Mouse (Mus musculus) heart, embryonic 10.5 days (tissue): Measurements from ENCODE around the gene Hhat. TPM values are rescaled to one million over a fixed set of nuclear protein-coding genes. Genes with fewer than 3 reads are reported as not detected.

Source experiments
- DNase-seq: peaks from one replicate; pipeline ENCODE4 v3.0.0-alpha.2; 2017; ENCODE audit warnings: low spot score
- H3K27ac ChIP-seq: fragments of 300-500 bp; sonication (generic); 2 replicates; pipeline ENCODE4 v1.5.1; 2016; ENCODE audit warnings: mild to moderate bottlenecking
- H3K27me3 ChIP-seq: fragments of 300-500 bp; sonication (generic); 2 replicates; pipeline ENCODE4 v1.6.1; 2016; ENCODE audit warnings: mild to moderate bottlenecking; ENCODE audit not compliant: poor library complexity, insufficient read depth, severe bottlenecking
- H3K36me3 ChIP-seq: fragments of 300-500 bp; sonication (generic); 2 replicates; pipeline ENCODE4 v1.6.1; 2016; ENCODE audit warnings: mild to moderate bottlenecking, moderate library complexity
- H3K4me1 ChIP-seq: fragments of 300-500 bp; sonication (generic); 2 replicates; pipeline ENCODE4 v1.6.1; 2016; ENCODE audit warnings: mild to moderate bottlenecking
- H3K4me3 ChIP-seq: fragments of 300-500 bp; sonication (generic); 2 replicates; pipeline ENCODE4 v1.5.1; 2016; ENCODE audit warnings: mild to moderate bottlenecking, moderate library complexity
- H3K9me3 ChIP-seq: fragments of 300-500 bp; sonication (generic); 2 replicates; pipeline ENCODE4 v1.6.1; 2016; ENCODE audit warnings: mild to moderate bottlenecking, moderate library complexity
- WGBS: fragments of 180-500 bp; shearing (Covaris S2); methylation state at CpG from one replicate; pipeline ENCODE4 v1.1.7; 2016; 5-methylcytosine and 5-hydroxymethylcytosine counted together
- polyA plus RNA-seq: library from polyadenylated mRNA; unstranded; fragments of >200 nt; fragmentation: Nextera tagmentation; extraction: Ambion mirVana; gene quantifications from 2 replicates; pipeline ENCODE4 v1.2.1, GENCODE M21; 2016

The Hhat gene
- polyA plus RNA-seq, 1 experiment from 2014 or later, result 6.8 TPM

GRCm38 (mm10) chr1:192502016-192502415, 269.0 kb downstream of the Hhat start:
- no peaks in the 10 kb centered on the region for H3K9me3 ChIP-seq
- H3K4me3 ChIP-seq, result no peak overlapping the region
- no peak overlapping the region for H3K27ac ChIP-seq
- no peaks in the 10 kb centered on the region for H3K27me3 ChIP-seq
- H3K36me3 ChIP-seq, result no peaks in the 10 kb centered on the region
- H3K4me1 ChIP-seq, result 0 out of 2 replicates have a peak, but pooled peaks cover 2% of the 10 kb centered on the region
- WGBS, result 75% methylated on average over 9 of the region's 9 CpGs
- no peak for DNase-seq

- Histone ChIP-seq H3K4me1 (0 out of 2 replicates have a peak, but pooled peaks cover 2% of the 10 kb centered on the region), H3K9me3 (no peaks in the 10 kb centered on the region), H3K36me3 (no peaks in the 10 kb centered on the region), H3K4me3 (no peak overlapping the region), H3K27me3 (no peaks in the 10 kb centered on the region), H3K27ac (no peak overlapping the region)
- DNase-seq, result no peak
- WGBS, result 71% methylated on average over 2 of the region's 2 CpGs
These were observed 273.5 kb downstream of the Hhat start for GRCm38 (mm10) chr1:192497505-192497904.

- Histone ChIP-seq H3K36me3 (no peaks in the 10 kb centered on the region), H3K27me3 (no peaks in the 10 kb centered on the region), H3K9me3 (no peaks in the 10 kb centered on the region), H3K27ac (no peak overlapping the region), H3K4me3 (no peak overlapping the region), H3K4me1 (no peaks in the 10 kb centered on the region)
- 66% methylated on average over 13 of the region's 13 CpGs for WGBS
- no peak for DNase-seq
These were observed 280.9 kb downstream of the Hhat start for GRCm38 (mm10) chr1:192489908-192490825.

- H3K27me3 ChIP-seq, result no peaks in the 10 kb centered on the region
- no peak overlapping the region for H3K27ac ChIP-seq
These were observed 283.5 kb downstream of the Hhat start for GRCm38 (mm10) chr1:192487571-192487970.

GRCm38 (mm10) chr1:192485030-192485429, 286.0 kb downstream of the Hhat start:
- 78% methylated on average over 3 of the region's 3 CpGs for whole genome bisulfite sequencing
- H3K27ac ChIP-seq, result no peak overlapping the region
- no peaks in the 10 kb centered on the region for H3K36me3 ChIP-seq
- no peaks in the 10 kb centered on the region for H3K4me1 ChIP-seq
- no peaks in the 10 kb centered on the region for H3K9me3 ChIP-seq
- no peak for DNase-seq
- H3K4me3 ChIP-seq, result no peak overlapping the region
- H3K27me3 ChIP-seq, result no peaks in the 10 kb centered on the region

More at GRCm38 (mm10) chr1:192487571-192487970, 283.5 kb downstream of the Hhat start:
- Histone ChIP-seq H3K9me3 (no peaks in the 10 kb centered on the region), H3K4me3 (no peak overlapping the region), H3K36me3 (no peaks in the 10 kb centered on the region), H3K4me1 (no peaks in the 10 kb centered on the region)
- WGBS, result 88% methylated on average over 11 of the region's 11 CpGs
- DNase-seq, result no peak

GRCm38 (mm10) chr1:192481446-192481845, 289.6 kb downstream of the Hhat start:
- Histone ChIP-seq H3K27me3 (no peaks in the 10 kb centered on the region), H3K36me3 (no peaks in the 10 kb centered on the region), H3K27ac (no peak overlapping the region), H3K4me1 (0 out of 2 replicates have a peak, but pooled peaks cover 6% of the 10 kb centered on the region), H3K9me3 (no peaks in the 10 kb centered on the region), H3K4me3 (no peak overlapping the region)
- DNase-seq, result no peak

GRCm38 (mm10) chr1:192480072-192480784, 290.8 kb downstream of the Hhat start:
- Histone ChIP-seq H3K27me3 (no peaks in the 10 kb centered on the region), H3K9me3 (no peaks in the 10 kb centered on the region), H3K36me3 (no peaks in the 10 kb centered on the region), H3K4me3 (no peak overlapping the region), H3K4me1 (0 out of 2 replicates have a peak, but pooled peaks cover 6% of the 10 kb centered on the region), H3K27ac (no peak overlapping the region)
- DNase-seq, result no peak
- 71% methylated on average over 8 of the region's 8 CpGs for WGBS

- Histone ChIP-seq H3K4me3 (no peak overlapping the region), H3K4me1 (0 out of 2 replicates have a peak, but pooled peaks cover 6% of the 10 kb centered on the region), H3K36me3 (no peaks in the 10 kb centered on the region), H3K27me3 (no peaks in the 10 kb centered on the region), H3K27ac (no peak overlapping the region), H3K9me3 (no peaks in the 10 kb centered on the region)
- 57% methylated on average over 5 of the region's 5 CpGs for WGBS
- no peak for DNase-seq
These were observed 292.8 kb downstream of the Hhat start for GRCm38 (mm10) chr1:192478176-192478575.

- WGBS, result 63% methylated on average over 6 of the region's 6 CpGs
- H3K27ac ChIP-seq, result no peak overlapping the region
- H3K9me3 ChIP-seq, result no peaks in the 10 kb centered on the region
- DNase-seq, result no peak
- H3K36me3 ChIP-seq, result no peaks in the 10 kb centered on the region
- 0 out of 2 replicates have a peak, but pooled peaks cover 6% of the 10 kb centered on the region for H3K4me1 ChIP-seq
- H3K4me3 ChIP-seq, result no peak overlapping the region
- no peaks in the 10 kb centered on the region for H3K27me3 ChIP-seq
These were observed 293.5 kb downstream of the Hhat start for GRCm38 (mm10) chr1:192477556-192477955.

GRCm38 (mm10) chr1:192476704-192477103, 294.3 kb downstream of the Hhat start:
- no peaks in the 10 kb centered on the region for H3K9me3 ChIP-seq
- H3K4me1 ChIP-seq, result 0 out of 2 replicates have a peak, but pooled peaks cover 6% of the 10 kb centered on the region
- 48% methylated on average over 7 of the region's 7 CpGs for whole genome bisulfite sequencing
- H3K27me3 ChIP-seq, result no peaks in the 10 kb centered on the region
- H3K4me3 ChIP-seq, result no peak overlapping the region
- no peak for DNase-seq
- no peak overlapping the region for H3K27ac ChIP-seq
- no peaks in the 10 kb centered on the region for H3K36me3 ChIP-seq

GRCm38 (mm10) chr1:192473134-192473533, 297.9 kb downstream of the Hhat start:
- 88% methylated on average over 6 of the region's 6 CpGs for WGBS
- DNase-seq, result no peak
- H3K27ac ChIP-seq, result no peak overlapping the region

GRCm38 (mm10) chr1:192472366-192472765, 298.7 kb downstream of the Hhat start:
- Histone ChIP-seq H3K36me3 (no peaks in the 10 kb centered on the region), H3K27me3 (no peaks in the 10 kb centered on the region), H3K9me3 (no peaks in the 10 kb centered on the region), H3K27ac (no peak overlapping the region), H3K4me3 (no peak overlapping the region), H3K4me1 (0 out of 2 replicates have a peak, but pooled peaks cover 6% of the 10 kb centered on the region)
- DNase-seq, result no peak
- WGBS, result 56% methylated on average over 4 of the region's 4 CpGs

More at GRCm38 (mm10) chr1:192473134-192473533, 297.9 kb downstream of the Hhat start:
- no peaks in the 10 kb centered on the region for H3K27me3 ChIP-seq
- H3K36me3 ChIP-seq, result no peaks in the 10 kb centered on the region
- no peaks in the 10 kb centered on the region for H3K9me3 ChIP-seq
- H3K4me1 ChIP-seq, result 0 out of 2 replicates have a peak, but pooled peaks cover 6% of the 10 kb centered on the region
- no peak overlapping the region for H3K4me3 ChIP-seq

GRCm38 (mm10) chr1:192463732-192464131, 307.3 kb downstream of the Hhat start:
- WGBS, result 66% methylated on average over 4 of the region's 4 CpGs
- H3K9me3 ChIP-seq, result no peaks in the 10 kb centered on the region
- H3K27me3 ChIP-seq, result no peaks in the 10 kb centered on the region
- H3K36me3 ChIP-seq, result no peaks in the 10 kb centered on the region
- no peaks in the 10 kb centered on the region for H3K4me1 ChIP-seq
- no peak for DNase-seq
- H3K27ac ChIP-seq, result no peak overlapping the region
- no peak overlapping the region for H3K4me3 ChIP-seq
